Mouse (Mus musculus) kidney, adult 2 months (tissue): ENCODE measurements at regions not wholly inside any gene's neighbourhood (a gene's known extent, or its start where the extent isn't known, plus 50 kb on each side); places are given as distances from the start of the nearest gene placed in this dataset.

ENCODE experiments used
- CTCF ChIP-seq: fragments of 200-500 bp; conservative IDR thresholded peaks from 2 replicates; pipeline ENCODE4 v1.5.1; 2011; ENCODE audit warnings: low read depth, mild to moderate bottlenecking, control low read depth, low read length, moderate library complexity, mixed read lengths; ENCODE audit not compliant: insufficient read depth, insufficient read length
- POLR2A ChIP-seq: fragments of 200-500 bp; IDR thresholded peaks from one replicate; pipeline ENCODE4 v1.6.1; 2011; ENCODE audit warnings: low read depth, low read length, control low read depth

- TF ChIP-seq POLR2A (no peak), CTCF (no peak)
Measured at GRCm38 (mm10) chr15:86903006-86903405, 641.1 kb upstream of the Fam19a5 start.
